Mouse (Mus musculus): ENCODE results near the gene Ccl22.

DNA sequence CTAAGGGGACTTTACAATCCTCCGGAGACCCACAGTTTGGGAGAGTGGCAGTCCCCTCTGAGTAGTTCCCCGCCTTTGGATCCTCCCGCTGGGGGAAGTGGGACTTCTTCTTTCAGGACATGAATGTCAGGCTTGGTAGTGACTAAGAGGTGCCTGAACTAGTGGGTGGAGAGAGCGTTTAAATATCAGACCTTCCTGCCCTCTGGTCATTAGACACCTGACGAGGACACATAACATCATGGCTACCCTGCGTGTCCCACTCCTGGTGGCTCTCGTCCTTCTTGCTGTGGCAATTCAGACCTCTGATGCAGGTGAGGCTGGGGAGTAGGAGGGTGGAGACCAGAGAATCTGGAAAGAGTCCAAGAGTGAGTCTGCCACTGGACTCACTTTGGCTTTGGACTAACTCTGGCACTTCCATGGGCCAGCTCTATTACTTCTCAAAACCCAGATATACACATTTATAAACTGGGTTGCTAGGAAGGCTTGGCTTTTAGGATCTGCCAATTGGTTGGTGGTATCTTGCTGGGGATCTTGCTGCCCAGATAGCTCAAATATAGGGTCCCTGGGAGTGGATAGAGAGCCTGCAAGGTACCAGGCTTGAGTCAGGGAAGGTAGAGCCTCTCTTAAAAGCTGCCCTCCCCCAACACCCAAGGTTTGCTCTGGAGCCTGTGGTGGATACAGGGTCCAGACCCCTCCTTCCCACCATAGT, at the start of gene Ccl22:
- no peak for TF ChIP-seq CHD2 (IDR thresholded peaks at IDR 0.05; ENCODE audit: low read depth, low read length)
- no peak for TF ChIP-seq HCFC1 (IDR thresholded peaks at IDR 0.05; ENCODE audit: borderline replicate concordance, insufficient read depth, low read length)
- no peak for TF ChIP-seq ZC3H11A (IDR thresholded peaks at IDR 0.05; ENCODE audit: borderline replicate concordance, low read depth, low read length)
- no peak for TF ChIP-seq MAFK (IDR thresholded peaks at IDR 0.05; ENCODE audit: insufficient read depth, low read depth, low read length)

Data from ES-E14 (cell line).